Mouse (Mus musculus): ENCODE data around the gene Tnfaip8l3. TPM values are rescaled to one million over a fixed set of nuclear protein-coding genes. Genes with fewer than 3 reads are reported as not detected.

The Tnfaip8l3 gene
- polyA plus RNA-seq (2015; fragmentation: Nextera tagmentation; extraction: Ambion mirVana), result 0.09 TPM in 2 replicates

DNA sequence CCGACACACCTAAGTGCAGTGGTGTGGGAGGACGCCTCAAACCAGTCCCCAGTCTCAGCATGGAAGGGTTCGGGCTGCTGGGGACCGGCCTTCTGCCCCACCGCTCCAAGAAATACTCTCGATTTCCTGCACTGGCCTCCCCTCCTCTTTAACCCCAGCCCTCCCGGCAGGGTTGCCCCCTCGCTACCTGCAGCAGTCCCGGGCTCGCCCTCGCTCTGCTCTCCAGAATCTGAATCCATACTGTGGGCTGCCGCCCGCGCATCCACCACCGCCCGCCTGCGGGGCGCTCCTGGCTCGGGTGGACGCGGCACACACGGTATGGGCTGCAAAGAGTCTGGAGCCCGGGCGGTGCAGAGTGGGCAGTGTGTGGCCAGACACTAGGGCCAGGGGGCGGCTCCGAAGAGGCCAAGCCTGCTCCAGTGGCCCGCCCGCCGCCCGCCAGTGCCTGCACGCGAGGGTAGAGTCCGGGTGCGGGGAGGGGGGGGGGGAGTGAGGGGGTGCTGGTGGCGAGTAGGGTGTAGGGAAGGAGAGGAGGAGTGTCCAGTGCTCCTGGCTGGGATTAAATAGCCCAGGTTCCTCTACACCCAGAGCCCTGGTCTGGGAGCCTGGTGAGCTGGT is at the start of gene Tnfaip8l3:
Gene Tnfaip8l3 (minus strand): TSS at position 357 of the 618 bp plus-strand sequence.
- Histone ChIP-seq H3K4me2 (ENCODE audit: low read depth, low read length) (peak within 1 kb of the TSS; percentile 74), H3K27me3 (ENCODE audit: insufficient read depth, low read length) (peaks cover 7% of the 10 kb centered on the region; the same call in 1 of the 2 replicates), H3K9ac (replicated peaks) (peak within 1 kb of the TSS; percentile 38; the same call in 1 of the 2 replicates), H3K9me3 (ENCODE audit: low read length) (no peaks in the 10 kb centered on the region), H3K4me3 (ENCODE audit: low read depth, low read length) (peak within 1 kb of the TSS; percentile 46), H3K36me3 (replicated peaks; ENCODE audit: insufficient read depth, low read length) (no peaks in the 10 kb centered on the region), H3K4me1 (ENCODE audit: insufficient read depth) (peaks cover 8% of the 10 kb centered on the region; the same call in 1 of the 2 replicates), H3K27ac (ENCODE audit: low read depth) (0 out of 2 replicates have a peak within 1 kb of the TSS, but pooled peaks have one; percentile 48)
- ATAC-seq (peak; percentile 69), DNase-seq (peak; percentile 41)
- TF ChIP-seq EP300 (IDR thresholded peaks at IDR 0.05; ENCODE audit: low read depth), result no peak
- no peak for TF ChIP-seq CTCF (IDR thresholded peaks at IDR 0.05; ENCODE audit: low read depth)
- 1% methylated on average over 34 of the region's 35 CpGs for WGBS (ENCODE audit: insufficient replicate concordance)

DNA sequence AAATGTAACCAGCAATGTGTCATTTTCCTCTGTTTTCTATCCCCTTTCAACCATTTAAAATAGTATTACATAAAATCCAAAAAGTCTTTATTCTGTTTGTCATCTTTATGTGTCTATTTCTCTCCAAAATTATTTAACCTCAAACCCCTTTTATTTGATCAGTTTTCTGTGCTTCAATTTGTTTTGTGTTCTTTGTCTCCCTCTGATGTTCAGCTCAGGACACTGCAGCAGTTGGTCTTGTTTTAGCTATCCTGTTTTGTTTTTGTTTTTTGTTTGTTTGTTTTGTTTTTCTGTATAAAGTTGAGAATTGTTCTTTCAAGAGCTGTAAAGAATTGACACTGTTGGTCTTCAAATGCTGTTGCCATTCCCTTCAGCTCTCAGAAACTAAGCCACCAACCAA is 44.5 kb upstream of the Tnfaip8l3 start:
- Histone ChIP-seq H3K27me3 (ENCODE audit: insufficient read depth, low read length) (no peaks in the 10 kb centered on the region), H3K9me3 (ENCODE audit: low read length) (peaks cover 3% of the 10 kb centered on the region; the same call in 1 of the 2 replicates), H3K27ac (ENCODE audit: low read depth) (no peak overlapping the region), H3K4me3 (ENCODE audit: low read depth, low read length) (no peak overlapping the region), H3K9ac (replicated peaks) (no peak overlapping the region), H3K4me2 (ENCODE audit: low read depth, low read length) (no peak overlapping the region), H3K36me3 (replicated peaks; ENCODE audit: insufficient read depth, low read length) (no peaks in the 10 kb centered on the region), H3K4me1 (ENCODE audit: insufficient read depth) (no peaks in the 10 kb centered on the region)
- ATAC-seq (no peak), DNase-seq (no peak)
- TF ChIP-seq CTCF (IDR thresholded peaks at IDR 0.05; ENCODE audit: low read depth), result peak; percentile 59
- no peak for TF ChIP-seq EP300 (IDR thresholded peaks at IDR 0.05; ENCODE audit: low read depth)

DNA sequence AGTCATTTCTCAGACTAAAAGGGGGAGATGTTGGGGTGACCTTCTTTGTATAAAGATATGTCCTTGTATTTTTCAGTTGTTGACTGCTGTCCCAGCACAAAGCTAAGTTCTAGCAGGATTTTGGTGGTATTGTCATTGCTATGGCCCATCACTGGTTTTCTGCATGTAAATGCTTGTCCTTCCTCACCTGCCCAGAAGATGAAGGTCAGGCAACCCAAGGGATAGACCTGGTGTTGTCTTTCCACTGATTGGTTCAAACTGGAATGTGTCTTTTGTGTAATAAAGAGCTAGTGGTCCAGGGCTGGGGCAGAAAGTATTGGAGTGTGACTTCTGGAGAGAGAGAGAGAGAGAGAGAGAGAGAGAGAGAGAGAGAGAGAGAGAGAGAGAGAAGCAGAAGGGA is 30.4 kb upstream of the Tnfaip8l3 start:
- no peak for TF ChIP-seq CTCF (IDR thresholded peaks at IDR 0.05; ENCODE audit: low read depth)
- no peak for TF ChIP-seq EP300 (IDR thresholded peaks at IDR 0.05; ENCODE audit: low read depth)
- 0 out of 2 replicates have a peak, but pooled peaks cover 2% of the 10 kb centered on the region for H3K9me3 ChIP-seq (ENCODE audit: low read length)
- no peak overlapping the region for H3K27ac ChIP-seq (ENCODE audit: low read depth)
- no peak overlapping the region for H3K9ac ChIP-seq (replicated peaks)
- no peak overlapping the region for H3K4me2 ChIP-seq (ENCODE audit: low read depth, low read length)
- no peaks in the 10 kb centered on the region for H3K4me1 ChIP-seq (ENCODE audit: insufficient read depth)
- no peaks in the 10 kb centered on the region for H3K27me3 ChIP-seq (ENCODE audit: insufficient read depth, low read length)
- no peak overlapping the region for H3K4me3 ChIP-seq (ENCODE audit: low read depth, low read length)
- no peaks in the 10 kb centered on the region for H3K36me3 ChIP-seq (replicated peaks; ENCODE audit: insufficient read depth, low read length)
- no peak for ATAC-seq
- DNase-seq, result no peak

DNA sequence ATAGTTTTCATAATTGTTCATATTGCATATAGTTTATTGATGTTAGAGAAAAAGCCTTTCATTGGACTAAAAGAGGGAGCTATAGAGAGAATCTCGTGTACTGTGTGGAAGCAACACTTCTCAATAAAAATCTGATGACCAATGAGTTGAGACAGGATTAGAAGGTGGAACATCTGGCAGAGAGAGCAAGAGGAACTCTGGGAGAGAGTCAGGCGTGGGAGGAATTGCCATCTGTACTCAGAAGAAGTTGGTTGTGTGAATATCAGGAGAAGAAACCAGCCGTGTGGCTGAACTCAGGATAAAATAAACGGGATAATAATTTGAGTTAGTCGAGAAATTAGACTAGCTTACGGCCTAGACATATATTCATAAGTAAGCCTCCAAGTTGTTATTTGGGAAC is 28.9 kb upstream of the Tnfaip8l3 start:
- H3K9me3 ChIP-seq (ENCODE audit: low read length), result no peaks in the 10 kb centered on the region
- no peak for TF ChIP-seq EP300 (IDR thresholded peaks at IDR 0.05; ENCODE audit: low read depth)
- TF ChIP-seq CTCF (IDR thresholded peaks at IDR 0.05; ENCODE audit: low read depth), result no peak
- no peak for ATAC-seq
- no peaks in the 10 kb centered on the region for H3K4me1 ChIP-seq (ENCODE audit: insufficient read depth)
- 74% methylated on average over 6 of the region's 6 CpGs for WGBS (ENCODE audit: insufficient replicate concordance)
- H3K27ac ChIP-seq (ENCODE audit: low read depth), result no peak overlapping the region
- no peak overlapping the region for H3K9ac ChIP-seq (replicated peaks)
- no peak overlapping the region for H3K4me2 ChIP-seq (ENCODE audit: low read depth, low read length)
- H3K36me3 ChIP-seq (replicated peaks; ENCODE audit: insufficient read depth, low read length), result no peaks in the 10 kb centered on the region
- no peak for DNase-seq
- H3K4me3 ChIP-seq (ENCODE audit: low read depth, low read length), result no peak overlapping the region
- no peaks in the 10 kb centered on the region for H3K27me3 ChIP-seq (ENCODE audit: insufficient read depth, low read length)

DNA sequence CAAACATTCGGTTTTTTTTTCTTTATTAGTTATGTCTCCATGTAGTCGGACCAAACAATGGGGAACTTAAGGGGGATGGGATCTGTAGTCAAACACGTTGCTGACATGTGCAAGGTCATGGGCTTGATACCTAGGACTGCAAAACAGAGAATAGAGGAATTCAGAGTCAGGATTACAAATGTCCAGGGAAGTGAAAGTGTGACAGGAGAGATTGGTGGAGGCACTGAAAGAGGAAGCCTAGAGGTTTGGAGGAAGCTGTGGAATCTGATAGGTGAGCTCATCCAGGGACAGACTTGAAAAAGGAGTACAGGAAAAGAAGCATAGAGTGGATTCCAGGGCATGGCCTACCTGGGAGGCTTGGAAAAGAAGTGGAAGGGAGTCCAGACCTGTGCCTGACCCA is 16.1 kb upstream of the Tnfaip8l3 start:
- H3K4me2 ChIP-seq (ENCODE audit: low read depth, low read length), result no peak overlapping the region
- no peak for ATAC-seq
- WGBS (ENCODE audit: insufficient replicate concordance), result 54% methylated on average over 3 of the region's 3 CpGs

DNA sequence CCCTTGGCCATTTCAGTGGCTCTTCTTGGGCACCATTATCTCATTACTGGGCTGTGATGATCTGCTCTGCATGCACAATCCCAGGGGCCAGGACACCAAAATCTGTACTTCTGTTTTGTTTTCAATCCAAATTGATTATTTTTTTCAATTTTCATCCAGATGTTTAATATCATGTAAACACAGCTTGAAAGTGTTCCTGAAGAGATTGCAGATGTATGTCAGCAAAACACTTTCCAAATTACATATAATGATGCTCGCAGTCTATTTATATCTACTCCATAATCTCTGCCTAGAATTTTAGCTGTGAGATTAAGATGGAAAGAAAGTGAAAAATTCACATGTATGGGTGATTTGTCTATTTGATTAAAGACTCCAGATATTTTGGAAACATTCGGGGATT is 9.6 kb upstream of the Tnfaip8l3 start:
- WGBS (ENCODE audit: insufficient replicate concordance), result 70% methylated on average over 2 of the region's 2 CpGs

More for the DNA sequence above, 16.1 kb upstream of the Tnfaip8l3 start:
- Histone ChIP-seq H3K9ac (replicated peaks) (no peak overlapping the region), H3K4me1 (ENCODE audit: insufficient read depth) (no peaks in the 10 kb centered on the region), H3K36me3 (replicated peaks; ENCODE audit: insufficient read depth, low read length) (no peaks in the 10 kb centered on the region), H3K27ac (ENCODE audit: low read depth) (no peak overlapping the region), H3K27me3 (ENCODE audit: insufficient read depth, low read length) (no peaks in the 10 kb centered on the region), H3K9me3 (ENCODE audit: low read length) (no peaks in the 10 kb centered on the region), H3K4me3 (ENCODE audit: low read depth, low read length) (no peak overlapping the region)
- TF ChIP-seq EP300 (IDR thresholded peaks at IDR 0.05; ENCODE audit: low read depth) (no peak), CTCF (IDR thresholded peaks at IDR 0.05; ENCODE audit: low read depth) (no peak)
- DNase-seq, result no peak

More for the DNA sequence above, 9.6 kb upstream of the Tnfaip8l3 start:
- ATAC-seq (no peak), DNase-seq (no peak)
- Histone ChIP-seq H3K4me1 (ENCODE audit: insufficient read depth) (no peaks in the 10 kb centered on the region), H3K27ac (ENCODE audit: low read depth) (no peak overlapping the region), H3K9me3 (ENCODE audit: low read length) (no peaks in the 10 kb centered on the region), H3K27me3 (ENCODE audit: insufficient read depth, low read length) (no peaks in the 10 kb centered on the region), H3K9ac (replicated peaks) (no peak overlapping the region), H3K36me3 (replicated peaks; ENCODE audit: insufficient read depth, low read length) (no peaks in the 10 kb centered on the region), H3K4me2 (ENCODE audit: low read depth, low read length) (no peak overlapping the region), H3K4me3 (ENCODE audit: low read depth, low read length) (no peak overlapping the region)
- no peak for TF ChIP-seq CTCF (IDR thresholded peaks at IDR 0.05; ENCODE audit: low read depth)
- no peak for TF ChIP-seq EP300 (IDR thresholded peaks at IDR 0.05; ENCODE audit: low read depth)
